Mouse (Mus musculus): ENCODE data around the gene Ralgapb. TPM values are rescaled to one million over a fixed set of nuclear protein-coding genes. Genes with fewer than 3 reads are reported as not detected.

Ralgapb gene
- total RNA-seq, 2 experiments from 2014 or later: 27.9 to 38.2 TPM

DNA sequence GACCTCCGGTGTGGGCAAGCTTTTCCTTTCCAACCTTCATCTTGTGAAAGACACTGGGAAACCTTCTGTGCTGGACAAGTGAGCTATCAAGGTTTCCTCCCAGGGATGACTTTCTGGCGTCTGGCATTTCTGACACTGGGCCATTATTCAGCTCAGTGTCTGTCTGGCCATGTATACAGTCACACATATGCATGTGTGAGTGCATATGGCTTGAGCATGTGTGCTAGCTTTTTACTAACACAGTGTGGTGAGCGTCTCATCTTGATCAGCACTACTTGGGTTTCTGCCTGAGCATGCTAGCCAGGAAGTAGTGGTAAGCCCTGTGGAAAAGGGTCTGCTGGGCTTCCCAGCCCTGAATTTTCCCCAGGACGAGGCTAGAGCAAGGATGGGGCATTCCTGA lies 131.6 kb downstream of the Ralgapb start:
- no peak overlapping the region for H3K27ac ChIP-seq
- no peak overlapping the region for H3K4me3 ChIP-seq
- no peak for TF ChIP-seq CTCF (IDR thresholded peaks at IDR 0.05)
- intact Hi-C loops (cut with DNase I): no loop called here
- DNase-seq: no peak

DNA sequence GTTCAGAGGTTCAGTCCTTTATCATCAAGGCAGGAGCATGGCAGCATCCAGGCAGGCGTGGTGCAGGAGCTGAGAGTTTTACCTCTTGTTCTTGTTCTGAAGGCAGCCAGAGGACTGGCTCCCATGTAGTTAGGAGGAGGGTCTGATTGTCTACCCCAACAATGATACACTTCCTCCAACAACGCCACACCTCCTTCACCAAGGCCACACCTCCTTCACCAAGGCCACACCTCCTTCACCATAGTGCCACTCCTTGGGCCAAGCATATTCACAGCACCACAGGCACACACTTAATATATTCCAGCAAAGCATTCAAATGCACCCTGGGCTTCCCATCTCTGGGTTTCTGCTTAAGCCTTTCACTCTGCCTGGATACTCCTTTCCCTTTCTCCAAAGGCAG lies 135.6 kb downstream of the Ralgapb start:
- TF ChIP-seq CTCF (IDR thresholded peaks at IDR 0.05): no peak
- Histone ChIP-seq H3K27ac (no peak overlapping the region), H3K4me3 (no peak overlapping the region)
- intact Hi-C loops (cut with DNase I): no loop called here
- DNase-seq: no peak

DNA sequence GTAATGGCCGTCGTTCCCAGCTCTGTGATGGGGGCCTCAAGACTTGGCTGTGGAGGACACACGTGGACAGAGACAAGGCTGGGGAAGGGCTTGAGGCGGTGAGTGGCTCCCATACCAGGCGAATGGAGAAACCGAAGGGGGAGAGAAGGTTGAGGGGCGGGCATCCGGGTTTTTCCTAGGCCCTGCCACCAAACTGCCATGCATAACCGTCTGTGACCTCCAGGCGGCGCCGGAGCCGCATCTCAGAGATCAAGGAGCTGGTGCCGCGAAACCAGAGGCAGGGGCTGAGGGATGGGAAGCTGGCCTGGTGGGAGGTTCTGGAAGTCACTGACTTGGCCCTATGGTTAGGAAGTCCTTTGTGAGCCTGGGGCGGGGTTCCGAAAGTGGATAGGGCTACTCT lies 137.1 kb downstream of the Ralgapb start:
- peak; percentile 90 for TF ChIP-seq CTCF (IDR thresholded peaks at IDR 0.05)
- H3K27ac ChIP-seq: no peak overlapping the region
- peak; percentile 70 for DNase-seq
- intact Hi-C loops (cut with DNase I): no loop called here
- H3K4me3 ChIP-seq: no peak overlapping the region

Other genes with a start within 250 kb of the Ralgapb start
- gene D630003M21Rik, start 180.6 kb upstream of the Ralgapb start, total RNA-seq (2021): 1 to 10 TPM; 1.2 to 2.2 TPM
- not detected for gene Bpi, start 151.8 kb upstream of the Ralgapb start, total RNA-seq (2021)
- gene Lbp, start 103.4 kb upstream of the Ralgapb start, total RNA-seq (2021): 1 to 10 TPM; 5.2 to 7.1 TPM
- gene Snhg11, start 34.2 kb upstream of the Ralgapb start, total RNA-seq (2021): under 1 TPM in 1 of 2 experiments, not detected in 1; 0.17 TPM
- 1 to 10 TPM; 3.1 to 5.5 TPM for gene Adig, start 92.8 kb downstream of the Ralgapb start, total RNA-seq (2021)
- gene Arhgap40, start 102.9 kb downstream of the Ralgapb start, total RNA-seq (2021): under 1 TPM in 1 of 2 experiments, not detected in 1; 0.14 TPM
- not detected for gene Slc32a1, start 200.9 kb downstream of the Ralgapb start, total RNA-seq (2021)
- gene Actr5, start 215.0 kb downstream of the Ralgapb start, total RNA-seq (2021): 1 to 10 TPM; 4.2 to 4.8 TPM

Data from gastrocnemius, adult 2 months (tissue).